Mouse (Mus musculus): ENCODE data around the gene Olfr1046. TPM values are rescaled to one million over a fixed set of nuclear protein-coding genes. Genes with fewer than 3 reads are reported as not detected.
"Not testable (repeated sequence)": the region's sequence is repeated elsewhere in the genome, so short reads cannot be mapped to it uniquely, and the experiment has no call there.

The Olfr1046 gene
- total RNA-seq (2017), result not detected in 2 replicates

- ATAC-seq (ENCODE audit: extremely low read depth, insufficient number of reproducible peaks, low FRiP score, poor library complexity, severe bottlenecking), result no peak
Measured at GRCm38 (mm10) chr2:86219214-86219613, at the start of gene Olfr1046. Olfr1046 (minus strand) TSS chr2:86219314.

- ATAC-seq (ENCODE audit: extremely low read depth, insufficient number of reproducible peaks, low FRiP score, poor library complexity, severe bottlenecking), result not testable (repeated sequence)
Measured at GRCm38 (mm10) chr2:86258228-86258627, 39.1 kb upstream of the Olfr1046 start, which contains the start of gene Olfr1049. Olfr1049 (minus strand) TSS chr2:86258328.

- ATAC-seq (ENCODE audit: extremely low read depth, insufficient number of reproducible peaks, low FRiP score, poor library complexity, severe bottlenecking), result no peak
Measured at GRCm38 (mm10) chr2:86240189-86240588, 21.1 kb upstream of the Olfr1046 start, which contains the start of gene Olfr1048. Olfr1048 (minus strand) TSS chr2:86240289.

GRCm38 (mm10) chr2:86231301-86231700 is 12.2 kb upstream of the Olfr1046 start, which contains the start of gene Olfr1047:
Olfr1047 (minus strand) TSS chr2:86231401.
- ATAC-seq (ENCODE audit: extremely low read depth, insufficient number of reproducible peaks, low FRiP score, poor library complexity, severe bottlenecking), result no peak

- ATAC-seq (ENCODE audit: extremely low read depth, insufficient number of reproducible peaks, low FRiP score, poor library complexity, severe bottlenecking), result no peak
Measured at GRCm38 (mm10) chr2:86202909-86203308, 16.2 kb downstream of the Olfr1046 start, which contains the start of gene Olfr1045. Olfr1045 (minus strand) TSS chr2:86203009.

- ATAC-seq (ENCODE audit: extremely low read depth, insufficient number of reproducible peaks, low FRiP score, poor library complexity, severe bottlenecking), result 0 out of 2 replicates have a peak, but pooled peaks have one; percentile 64
Measured at GRCm38 (mm10) chr2:86195863-86196262, 23.3 kb downstream of the Olfr1046 start.

- ATAC-seq (ENCODE audit: extremely low read depth, insufficient number of reproducible peaks, low FRiP score, poor library complexity, severe bottlenecking), result no peak
Measured at GRCm38 (mm10) chr2:86185583-86185982, 33.5 kb downstream of the Olfr1046 start, which contains the start of gene Olfr52. Olfr52 (minus strand) TSS chr2:86185683.

- no peak for ATAC-seq (ENCODE audit: extremely low read depth, insufficient number of reproducible peaks, low FRiP score, poor library complexity, severe bottlenecking)
Measured at GRCm38 (mm10) chr2:86179950-86180349, 39.2 kb downstream of the Olfr1046 start.

- ATAC-seq (ENCODE audit: extremely low read depth, insufficient number of reproducible peaks, low FRiP score, poor library complexity, severe bottlenecking), result no peak
Measured at GRCm38 (mm10) chr2:86177720-86178119, 41.4 kb downstream of the Olfr1046 start, which contains the start of gene Olfr1044. Olfr1044 (minus strand) TSS chr2:86177820.

- peak; percentile 91 for ATAC-seq (ENCODE audit: extremely low read depth, insufficient number of reproducible peaks, low FRiP score, poor library complexity, severe bottlenecking)
Measured at GRCm38 (mm10) chr2:86175422-86175821, 43.7 kb downstream of the Olfr1046 start.

GRCm38 (mm10) chr2:86167422-86167821 is 51.7 kb downstream of the Olfr1046 start, which contains the start of gene Olfr1043:
Olfr1043 (minus strand) TSS chr2:86167522.
- ATAC-seq (ENCODE audit: extremely low read depth, insufficient number of reproducible peaks, low FRiP score, poor library complexity, severe bottlenecking), result no peak

Other genes starting within 250 kb of the Olfr1046 start
- not detected in 2 replicates for gene Olfr1029, start 245.4 kb downstream of the Olfr1046 start, total RNA-seq (2017)
- not detected in 2 replicates for gene Olfr1030, start 240.0 kb downstream of the Olfr1046 start, total RNA-seq (2017)
- not detected in 2 replicates for gene Olfr1031, start 229.0 kb downstream of the Olfr1046 start, total RNA-seq (2017)
- not detected in 2 replicates for gene Olfr1032, start 213.8 kb downstream of the Olfr1046 start, total RNA-seq (2017)
- not detected in 2 replicates for gene Olfr1033, start 198.7 kb downstream of the Olfr1046 start, total RNA-seq (2017)
- 0.12 TPM in 1 of 2 replicates, not detected in the other for gene Olfr1034, start 173.5 kb downstream of the Olfr1046 start, total RNA-seq (2017)
- not detected in 2 replicates for gene Olfr1036, start 145.3 kb downstream of the Olfr1046 start, total RNA-seq (2017)
- gene Olfr1037, start 131.9 kb downstream of the Olfr1046 start, total RNA-seq (2017), result not detected in 2 replicates
- gene Olfr1039, start 83.4 kb downstream of the Olfr1046 start, total RNA-seq (2017), result 0.12 TPM in 1 of 2 replicates, not detected in the other
- not detected in 2 replicates for gene Olfr1040, start 72.6 kb downstream of the Olfr1046 start, total RNA-seq (2017)
- gene Olfr1042, start 57.5 kb downstream of the Olfr1046 start, total RNA-seq (2017), result 0.12 TPM in 1 of 2 replicates, not detected in the other
- gene Olfr1043, start 51.8 kb downstream of the Olfr1046 start, total RNA-seq (2017), result not detected in 2 replicates
- not detected in 2 replicates for gene Olfr1044, start 41.5 kb downstream of the Olfr1046 start, total RNA-seq (2017)
- 0.37 TPM in 1 of 2 replicates, not detected in the other for gene Olfr52, start 33.6 kb downstream of the Olfr1046 start, total RNA-seq (2017)
- gene Olfr1045, start 16.3 kb downstream of the Olfr1046 start, total RNA-seq (2017), result not detected in 2 replicates
- gene Olfr1047, start 12.1 kb upstream of the Olfr1046 start, total RNA-seq (2017), result not detected in 2 replicates
- gene Olfr1048, start 21.0 kb upstream of the Olfr1046 start, total RNA-seq (2017), result not detected in 2 replicates
- not detected in 2 replicates for gene Olfr1049, start 39.0 kb upstream of the Olfr1046 start, total RNA-seq (2017)
- 0.58 TPM in 1 of 2 replicates, not detected in the other for gene Olfr1051, start 59.8 kb upstream of the Olfr1046 start, total RNA-seq (2017)
- not detected in 2 replicates for gene Olfr1052, start 73.1 kb upstream of the Olfr1046 start, total RNA-seq (2017)
- not detected in 2 replicates for gene Olfr1053, start 96.0 kb upstream of the Olfr1046 start, total RNA-seq (2017)
- gene Olfr1054, start 116.1 kb upstream of the Olfr1046 start, total RNA-seq (2017), result not detected in 2 replicates
- gene Olfr1055, start 131.0 kb upstream of the Olfr1046 start, total RNA-seq (2017), result not detected in 2 replicates
- gene Olfr1056, start 143.2 kb upstream of the Olfr1046 start, total RNA-seq (2017), result not detected in 2 replicates
- not detected in 2 replicates for gene Olfr1057, start 159.1 kb upstream of the Olfr1046 start, total RNA-seq (2017)
- not detected in 2 replicates for gene Olfr1058, start 169.2 kb upstream of the Olfr1046 start, total RNA-seq (2017)
- gene Olfr1061, start 194.7 kb upstream of the Olfr1046 start, total RNA-seq (2017), result not detected in 2 replicates
- gene Olfr1062, start 207.4 kb upstream of the Olfr1046 start, total RNA-seq (2017), result not detected in 2 replicates
- gene Olfr1065, start 231.3 kb upstream of the Olfr1046 start, total RNA-seq (2017), result not detected in 2 replicates
- not detected in 2 replicates for gene Olfr1066, start 237.0 kb upstream of the Olfr1046 start, total RNA-seq (2017)